Mouse (Mus musculus) heart, embryonic 15.5 days (tissue): ENCODE measurements at regions not wholly inside any gene's neighbourhood (a gene's known extent, or its start where the extent isn't known, plus 50 kb on each side); places are given as distances from the start of the nearest gene placed in this dataset.
"Not testable (repeated sequence)": the region's sequence is repeated elsewhere in the genome, so short reads cannot be mapped to it uniquely, and the experiment has no call there.

Experiments used
- ATAC-seq: fragments of 200-750 bp; cut with Nextera tagmentation; replicated peaks from 2 replicates; pipeline ENCODE4 v1.8.0; 2017; ENCODE audit warnings: low read depth, moderate TSS enrichment; ENCODE audit not compliant: insufficient number of reproducible peaks, insufficient read depth, low FRiP score
- H3K27ac ChIP-seq: fragments of 300-500 bp; sonication (generic); 2 replicates; pipeline ENCODE4 v1.5.1; 2015; ENCODE audit warnings: mild to moderate bottlenecking, inconsistent platforms
- H3K27me3 ChIP-seq: fragments of 300-500 bp; sonication (generic); 2 replicates; pipeline ENCODE4 v1.6.1; 2015; ENCODE audit warnings: inconsistent platforms
- H3K36me3 ChIP-seq: fragments of 300-500 bp; sonication (generic); 2 replicates; pipeline ENCODE4 v1.6.1; 2015; ENCODE audit warnings: mild to moderate bottlenecking, inconsistent platforms
- H3K4me1 ChIP-seq: fragments of 300-500 bp; sonication (generic); replicated peaks from 2 replicates; pipeline ENCODE4 v1.6.1; 2015; ENCODE audit warnings: inconsistent platforms
- H3K4me2 ChIP-seq: fragments of 300-500 bp; sonication (generic); 2 replicates; pipeline ENCODE4 v1.6.1; 2015; ENCODE audit warnings: inconsistent platforms, mild to moderate bottlenecking, moderate library complexity
- H3K4me3 ChIP-seq: fragments of 300-500 bp; sonication (generic); 2 replicates; pipeline ENCODE4 v1.5.1; 2015; ENCODE audit warnings: mild to moderate bottlenecking, inconsistent platforms
- H3K9ac ChIP-seq: fragments of 300-500 bp; sonication (generic); 2 replicates; pipeline ENCODE4 v1.6.1; 2015; ENCODE audit warnings: mild to moderate bottlenecking, inconsistent platforms
- H3K9me3 ChIP-seq: fragments of 300-500 bp; sonication (generic); replicated peaks from 2 replicates; pipeline ENCODE4 v1.6.1; 2016; ENCODE audit warnings: inconsistent platforms
- WGBS: fragments of 180-500 bp; shearing (Covaris S2); methylation state at CpG from one replicate; pipeline ENCODE4 v1.1.7; 2015; ENCODE audit warnings: mixed read lengths; 5-methylcytosine and 5-hydroxymethylcytosine counted together

DNA sequence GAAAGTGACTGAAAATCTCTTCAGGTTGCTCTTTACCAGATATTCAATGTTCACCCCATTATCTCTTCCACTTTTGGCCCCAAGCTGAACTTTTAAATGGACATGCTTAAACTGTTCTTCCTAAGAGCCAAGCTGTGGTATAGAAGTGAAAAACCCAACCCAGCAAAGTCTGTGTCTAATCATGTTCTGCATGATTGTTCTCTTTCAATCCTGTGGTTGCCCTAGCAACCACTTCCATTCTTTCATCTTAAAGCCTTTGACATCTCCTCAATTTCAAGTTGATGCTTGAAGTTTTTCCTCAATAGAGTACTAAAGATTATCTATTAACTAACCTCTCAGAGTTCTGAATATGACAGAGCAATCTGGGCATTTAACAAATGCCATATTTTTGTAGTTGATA lies 75.6 kb upstream of the Trim24 start:
- Histone ChIP-seq H3K4me1 (no peaks in the 10 kb centered on the region), H3K27ac (no peak overlapping the region), H3K4me2 (no peak overlapping the region), H3K9ac (no peak overlapping the region), H3K27me3 (no peaks in the 10 kb centered on the region), H3K9me3 (no peaks in the 10 kb centered on the region), H3K36me3 (no peaks in the 10 kb centered on the region), H3K4me3 (no peak overlapping the region)
- no peak for ATAC-seq

DNA sequence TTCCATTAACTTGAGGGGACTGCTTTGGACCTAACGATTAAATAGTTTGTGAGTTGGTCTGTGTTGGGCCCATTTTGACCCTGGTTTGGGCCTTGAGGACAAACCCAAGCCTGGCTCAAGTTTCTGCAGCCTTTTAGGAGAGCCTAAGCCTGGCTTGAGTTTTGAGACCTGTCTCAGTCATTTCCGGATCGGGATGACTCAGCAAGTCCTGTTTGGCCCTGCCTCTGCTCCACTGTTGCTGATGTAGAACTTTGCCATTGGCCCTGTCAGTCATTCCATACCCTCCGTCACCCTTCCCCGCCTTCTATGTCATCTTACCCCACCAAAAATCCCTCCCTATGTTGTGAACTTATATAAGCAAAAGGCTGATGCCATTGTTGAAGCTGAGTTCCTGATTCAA lies 67.4 kb upstream of the Trim24 start:
- no peak overlapping the region for H3K4me2 ChIP-seq
- H3K4me1 ChIP-seq = no peaks in the 10 kb centered on the region
- WGBS = 92% methylated on average over 5 of the region's 5 CpGs
- no peaks in the 10 kb centered on the region for H3K36me3 ChIP-seq
- H3K4me3 ChIP-seq = no peak overlapping the region
- H3K27ac ChIP-seq = no peak overlapping the region
- no peak for ATAC-seq
- H3K9me3 ChIP-seq = peaks cover 6% of the 10 kb centered on the region; the same call in 1 of the 2 replicates
- no peak overlapping the region for H3K9ac ChIP-seq
- no peaks in the 10 kb centered on the region for H3K27me3 ChIP-seq

DNA sequence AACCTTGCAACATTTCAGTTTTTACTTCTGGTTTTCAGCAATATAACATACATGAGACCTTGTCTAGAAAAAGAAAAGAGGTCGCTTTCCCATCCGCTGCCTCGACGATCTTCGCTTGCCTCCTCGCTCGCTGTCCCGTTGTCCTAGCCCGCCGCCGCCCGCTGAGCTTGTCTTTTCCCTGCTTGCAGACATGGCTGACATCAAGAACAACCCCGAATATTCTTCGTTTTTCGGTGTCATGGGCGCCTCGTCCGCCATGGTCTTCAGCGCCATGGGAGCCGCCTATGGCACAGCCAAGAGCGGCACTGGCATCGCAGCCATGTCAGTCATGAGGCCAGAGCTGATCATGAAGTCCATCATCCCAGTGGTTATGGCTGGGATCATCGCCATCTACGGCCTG lies 64.7 kb upstream of the Trim24 start:
- not testable (repeated sequence) for H3K4me2 ChIP-seq, H3K4me3 ChIP-seq, H3K9me3 ChIP-seq, H3K27me3 ChIP-seq, H3K4me1 ChIP-seq, H3K36me3 ChIP-seq, H3K27ac ChIP-seq, H3K9ac ChIP-seq, ATAC-seq
- WGBS = 93% methylated on average over 24 of the region's 24 CpGs

DNA sequence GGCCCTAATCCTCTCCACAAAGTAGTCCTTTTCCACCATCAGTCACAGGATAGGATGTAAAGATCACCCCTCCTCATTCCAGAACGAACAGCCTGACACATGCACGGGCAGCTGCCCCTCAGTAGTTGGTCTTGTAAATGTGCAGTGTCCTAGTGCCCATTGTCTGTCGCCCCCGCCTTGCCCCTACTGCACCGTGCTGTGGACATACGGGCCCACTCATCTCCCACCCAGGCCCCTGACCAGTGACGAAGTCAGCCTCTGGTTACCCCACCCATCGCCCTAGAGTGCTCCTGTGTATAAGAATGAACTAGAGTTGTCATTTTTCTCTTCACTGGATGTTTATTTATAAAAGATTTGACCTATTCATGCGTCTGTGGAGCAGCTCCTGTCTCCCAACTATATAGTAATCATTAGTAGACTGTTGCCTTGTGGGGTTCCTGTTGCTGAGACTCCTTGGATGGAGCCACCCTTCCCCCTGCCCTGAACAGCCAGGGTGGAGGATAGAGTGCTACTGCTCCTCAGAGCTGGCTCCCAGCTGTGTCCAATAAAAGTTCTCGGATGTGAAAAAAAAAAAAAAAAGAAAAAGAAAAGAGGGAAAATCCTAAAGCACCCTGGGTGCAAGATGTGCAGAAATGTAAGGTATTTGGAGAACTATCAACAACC lies 64.0 kb upstream of the Trim24 start:
- not testable (repeated sequence) for H3K9ac ChIP-seq, H3K27me3 ChIP-seq, H3K9me3 ChIP-seq, H3K4me2 ChIP-seq, H3K4me1 ChIP-seq, H3K36me3 ChIP-seq, H3K27ac ChIP-seq, H3K4me3 ChIP-seq, ATAC-seq
- WGBS = 68% methylated on average over 1 of the region's 10 CpGs

DNA sequence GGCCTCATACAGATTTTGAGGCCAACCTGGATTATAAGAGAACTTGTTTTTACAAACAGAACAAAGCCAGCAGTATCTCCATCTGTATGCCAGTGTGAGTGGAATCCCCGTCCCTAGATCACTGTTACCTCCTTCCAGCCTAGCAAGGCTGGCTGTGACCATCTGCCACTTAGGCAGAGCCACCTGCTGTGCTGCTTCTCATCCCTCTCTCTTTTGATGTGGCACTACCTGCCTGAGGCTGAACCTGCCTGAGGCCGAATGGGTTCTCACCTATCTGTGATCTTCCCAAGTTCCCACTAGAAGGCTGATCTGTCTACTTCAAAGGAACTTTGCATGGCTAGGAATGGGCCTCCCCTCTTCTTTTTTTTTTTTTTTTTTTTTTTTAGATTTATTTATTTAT lies 55.4 kb upstream of the Trim24 start:
- not testable (repeated sequence) for H3K4me1 ChIP-seq, ATAC-seq, H3K4me2 ChIP-seq, H3K9ac ChIP-seq, H3K4me3 ChIP-seq, H3K36me3 ChIP-seq, H3K27me3 ChIP-seq, H3K27ac ChIP-seq, H3K9me3 ChIP-seq
- 61% methylated on average over 2 of the region's 2 CpGs for WGBS
